Mouse (Mus musculus) heart, adult 8-10 months (tissue): ENCODE results near the gene Vwa7. TPM values are rescaled to one million over a fixed set of nuclear protein-coding genes. Genes with fewer than 3 reads are reported as not detected.
A peak's percentile ranks its signal among the peaks of the same experiment; 100 is the strongest.
"Not testable (repeated sequence)": the region's sequence is repeated elsewhere in the genome, so short reads cannot be mapped to it uniquely, and the experiment has no call there.

Source experiments
- DNase-seq: peaks from one replicate; pipeline ENCODE4 v3.0.0; 2022; ENCODE audit warnings: low spot score
- total RNA-seq, 4 experiments: library from RNA; stranded (reverse); gene quantifications; 2 replicates each; pipeline ENCODE4 v1.2.4; 2022

The Vwa7 gene
- total RNA-seq, 4 experiments from 2014 or later, result 12.0 to 18.5 (median 16.6) TPM

DNA sequence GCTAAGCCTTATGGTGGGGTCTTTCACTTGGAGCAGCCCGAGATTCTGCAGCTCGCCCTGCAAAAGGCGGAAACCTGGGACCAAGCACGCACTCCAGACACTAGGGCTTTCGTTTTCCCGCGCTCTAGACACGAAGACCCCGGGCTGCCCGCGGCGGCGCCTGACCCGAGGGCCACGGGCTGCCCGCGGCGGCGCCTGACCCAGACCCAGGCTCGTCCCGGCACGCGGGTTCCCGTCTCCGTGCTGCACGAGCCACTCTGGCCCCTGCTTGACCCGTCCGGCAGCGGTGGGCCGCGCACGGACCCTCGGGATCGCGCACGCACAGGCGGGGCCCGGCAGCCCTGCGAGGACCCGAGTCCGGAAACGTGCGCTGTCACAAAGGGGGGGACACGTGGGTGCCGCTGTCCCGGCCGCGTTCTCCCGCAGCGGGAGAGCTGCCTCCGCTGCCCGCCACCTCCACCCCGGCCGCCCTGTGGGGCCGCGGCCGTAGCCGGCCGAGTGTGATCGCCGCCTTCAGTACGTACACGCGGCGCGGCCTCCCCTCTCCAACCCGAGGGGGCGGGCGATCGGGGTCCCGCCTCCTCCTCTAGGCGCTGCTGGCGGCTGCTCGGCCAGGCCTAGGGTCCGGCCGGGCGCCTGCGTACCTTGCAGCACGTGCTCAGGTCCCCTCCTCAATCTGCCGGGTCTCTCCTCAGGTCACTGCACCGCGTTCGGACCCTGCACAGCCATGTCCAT is 15.5 kb upstream of the Vwa7 start, which contains the start of gene Vars:
TSS of gene Vars (plus strand) at position 271 of the 735 bp plus-strand sequence.
- DNase-seq, result peak; percentile 88

- no peak for DNase-seq
Observed at GRCm38 (mm10) chr17:35001452-35002152, 14.8 kb upstream of the Vwa7 start.

DNA sequence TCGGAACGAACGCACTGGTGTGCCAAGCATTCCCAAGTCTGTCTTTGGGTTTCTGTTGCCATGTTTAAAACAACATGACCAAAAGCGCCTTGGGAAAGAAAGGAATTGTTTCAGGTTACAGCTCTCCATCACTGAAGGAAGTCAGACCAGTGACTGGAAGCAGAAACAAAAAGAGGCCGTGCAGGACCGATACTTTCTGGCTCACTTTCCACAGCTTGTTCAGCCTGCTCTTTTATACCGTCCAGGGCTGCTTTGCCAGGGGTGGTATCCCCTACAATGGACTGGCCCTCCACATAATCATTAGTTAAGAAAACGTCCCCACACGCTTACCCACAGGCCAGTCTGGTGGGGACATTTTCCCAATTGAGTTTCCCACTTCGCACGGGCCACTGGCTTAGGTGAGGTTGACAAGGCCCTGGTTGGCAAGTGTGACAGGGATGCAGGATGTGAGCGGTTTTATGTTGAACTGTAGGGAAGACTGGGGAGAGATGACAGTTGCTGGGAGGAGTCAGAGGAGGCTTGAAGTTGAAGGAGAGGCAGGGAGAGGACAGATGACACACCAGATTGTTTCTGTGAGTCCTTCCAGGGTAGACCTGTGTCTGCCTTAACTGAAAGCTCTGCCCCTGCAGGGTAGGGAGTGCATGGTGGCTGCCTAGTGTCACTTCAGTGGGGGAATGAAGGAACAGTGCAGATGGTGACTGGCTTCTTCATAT is 14.1 kb upstream of the Vwa7 start:
- DNase-seq, result no peak

DNA sequence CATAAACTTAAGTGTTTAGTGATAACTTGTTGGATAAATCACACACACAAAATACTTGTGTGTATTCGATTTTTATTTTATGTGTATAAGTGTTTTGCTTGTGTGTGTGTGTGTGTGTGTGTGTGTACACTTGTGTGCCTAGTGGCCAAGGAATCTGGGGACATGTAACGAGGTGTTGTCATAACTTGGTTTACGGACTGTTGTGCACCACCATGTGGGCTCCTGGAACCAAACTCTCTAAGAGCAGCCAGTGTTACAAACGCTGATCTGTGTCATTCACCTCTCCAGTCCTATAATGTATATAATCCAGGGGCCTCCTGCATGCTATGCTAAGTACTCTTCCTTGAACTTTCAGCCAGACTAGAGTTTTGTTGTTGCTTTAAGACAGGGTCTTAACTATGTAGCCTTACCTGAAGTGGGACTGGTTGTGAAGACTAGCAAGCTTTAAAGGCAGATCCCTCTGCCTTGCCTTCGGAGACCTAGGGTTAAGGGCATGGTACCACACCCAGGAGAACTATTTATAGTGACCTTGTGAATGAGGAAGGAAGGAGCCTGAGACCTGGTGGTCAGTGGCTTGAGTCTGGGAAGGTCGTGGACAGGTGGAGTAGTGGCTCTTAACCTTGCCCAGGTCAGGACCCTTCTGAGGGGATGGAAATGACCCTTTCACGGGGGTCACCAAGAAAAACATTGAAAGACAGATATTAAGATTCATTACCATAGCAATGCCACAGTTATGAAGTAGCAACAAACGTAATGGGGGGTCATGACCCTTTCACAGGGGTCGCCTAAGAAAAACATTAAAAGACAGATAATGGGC is 13.1 kb upstream of the Vwa7 start:
- no peak for DNase-seq

GRCm38 (mm10) chr17:35004075-35004717 is 12.2 kb upstream of the Vwa7 start:
- DNase-seq, result no peak

DNA sequence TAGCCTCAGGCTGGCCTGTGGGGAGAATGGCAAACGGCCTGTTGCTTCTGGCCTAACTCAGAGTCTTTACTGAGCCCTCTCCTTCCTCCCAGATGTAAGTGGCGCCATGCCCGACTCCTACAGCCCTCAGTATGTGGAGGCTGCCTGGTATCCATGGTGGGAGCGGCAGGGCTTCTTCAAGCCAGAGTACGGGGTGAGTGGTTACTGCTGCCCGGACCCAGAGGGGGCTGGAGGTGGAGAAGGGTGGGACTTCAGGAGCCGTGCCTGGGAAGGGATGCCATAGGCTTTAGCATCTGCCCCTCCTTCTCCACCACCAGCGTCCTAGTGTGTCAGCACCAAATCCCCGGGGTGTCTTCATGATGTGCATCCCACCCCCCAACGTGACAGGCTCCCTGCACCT is 11.2 kb upstream of the Vwa7 start:
- DNase-seq, result no peak

DNA sequence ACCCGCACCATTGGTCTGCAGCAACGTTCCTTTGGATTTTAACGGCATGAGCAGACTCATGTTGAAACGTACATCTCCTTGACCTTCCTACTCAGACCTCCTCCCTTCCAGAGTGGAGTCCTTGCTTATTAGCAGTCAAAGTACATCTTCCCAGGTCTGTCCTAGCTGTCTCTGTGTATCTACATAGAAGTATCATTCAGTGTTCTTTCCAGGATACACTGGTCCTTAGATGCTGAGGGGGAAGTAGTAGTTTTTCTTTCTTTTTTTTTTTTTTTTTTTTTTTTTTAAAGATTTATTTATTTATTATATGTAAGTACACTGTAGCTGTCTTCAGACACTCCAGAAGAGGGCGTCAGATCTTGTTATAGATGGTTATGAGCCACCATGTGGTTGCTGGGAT is 10.5 kb upstream of the Vwa7 start:
- not testable (repeated sequence) for DNase-seq

GRCm38 (mm10) chr17:35007387-35007991 is 8.9 kb upstream of the Vwa7 start:
- DNase-seq, result no peak

GRCm38 (mm10) chr17:35009586-35009985 is 6.8 kb upstream of the Vwa7 start:
- no peak for DNase-seq

DNA sequence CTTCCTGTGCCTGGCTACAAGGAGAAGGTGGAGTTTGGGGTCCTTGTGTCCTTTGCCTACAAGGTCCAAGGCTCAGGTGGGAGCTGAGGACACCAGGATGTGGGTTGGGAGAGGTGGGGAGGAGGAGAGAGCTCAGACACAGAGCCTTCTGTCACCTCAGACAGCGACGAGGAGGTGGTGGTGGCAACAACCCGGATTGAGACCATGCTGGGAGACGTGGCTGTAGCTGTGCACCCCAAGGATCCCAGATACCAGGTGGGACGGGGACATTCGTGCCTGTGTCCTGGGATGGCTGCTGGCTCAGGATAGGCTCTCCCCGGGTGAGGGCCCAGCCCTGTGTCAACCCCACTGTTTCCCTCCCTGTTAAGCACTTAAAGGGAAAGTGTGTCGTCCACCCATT is 4.9 kb upstream of the Vwa7 start:
- no peak for DNase-seq

- DNase-seq, result no peak
Observed at GRCm38 (mm10) chr17:35012430-35012829, 3.9 kb upstream of the Vwa7 start.

DNA sequence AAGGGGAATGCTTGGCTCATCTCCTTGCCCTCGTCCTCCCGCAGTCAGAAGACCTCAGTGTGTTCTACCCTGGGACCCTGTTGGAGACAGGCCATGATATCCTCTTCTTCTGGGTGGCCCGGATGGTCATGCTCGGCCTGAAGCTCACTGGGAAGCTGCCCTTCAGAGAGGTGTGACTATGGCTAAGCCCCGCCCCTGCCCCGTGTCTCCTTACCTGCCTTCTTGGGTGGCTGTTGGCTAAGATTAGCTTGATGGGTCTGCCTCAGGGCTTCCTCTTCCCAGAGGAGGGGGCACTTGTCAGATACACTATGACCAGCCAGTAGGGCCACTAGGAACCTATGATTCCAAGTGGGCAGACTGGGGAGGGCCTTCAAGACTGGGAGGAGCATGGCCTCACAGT is 3.2 kb upstream of the Vwa7 start:
- no peak for DNase-seq

DNA sequence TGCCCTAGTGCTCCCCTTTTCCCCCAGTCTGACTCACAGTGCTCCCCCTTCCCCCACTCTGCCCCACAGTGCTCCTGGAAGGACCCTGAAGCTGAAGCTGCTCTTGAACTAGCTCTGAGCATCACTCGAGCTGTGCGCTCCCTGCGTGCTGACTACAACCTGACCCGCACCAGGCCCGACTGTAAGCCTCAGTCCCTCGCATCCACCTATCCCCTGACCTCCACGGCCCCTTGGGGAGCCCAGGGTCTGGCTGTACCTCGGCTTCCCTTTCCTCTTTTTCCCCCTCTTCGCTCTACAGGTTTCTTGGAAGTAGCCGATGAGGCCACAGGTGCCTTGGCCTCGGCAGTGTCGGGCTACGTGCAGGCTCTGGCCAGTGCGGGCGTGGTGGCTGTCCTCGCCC is 1.1 kb upstream of the Vwa7 start:
- DNase-seq, result no peak

GRCm38 (mm10) chr17:35016791-35017705 is 669 bp downstream of the Vwa7 start:
- no peak for DNase-seq

DNA sequence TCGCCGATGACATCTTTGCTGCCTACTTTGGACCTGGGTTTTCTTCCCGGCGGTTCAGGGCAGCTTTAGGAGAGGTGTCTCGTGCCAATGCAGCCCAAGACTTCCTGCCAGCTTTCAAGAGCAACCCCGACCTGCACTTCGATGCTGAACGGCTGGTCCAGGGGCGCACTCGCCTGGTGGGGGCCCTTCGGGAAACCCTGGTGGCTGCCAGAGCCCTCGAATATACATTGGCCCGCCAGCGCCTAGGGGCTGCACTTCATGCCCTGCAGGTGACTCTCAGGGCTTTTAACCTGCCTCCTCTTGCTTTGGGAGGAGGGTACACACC is 1.3 kb downstream of the Vwa7 start:
- no peak for DNase-seq

DNA sequence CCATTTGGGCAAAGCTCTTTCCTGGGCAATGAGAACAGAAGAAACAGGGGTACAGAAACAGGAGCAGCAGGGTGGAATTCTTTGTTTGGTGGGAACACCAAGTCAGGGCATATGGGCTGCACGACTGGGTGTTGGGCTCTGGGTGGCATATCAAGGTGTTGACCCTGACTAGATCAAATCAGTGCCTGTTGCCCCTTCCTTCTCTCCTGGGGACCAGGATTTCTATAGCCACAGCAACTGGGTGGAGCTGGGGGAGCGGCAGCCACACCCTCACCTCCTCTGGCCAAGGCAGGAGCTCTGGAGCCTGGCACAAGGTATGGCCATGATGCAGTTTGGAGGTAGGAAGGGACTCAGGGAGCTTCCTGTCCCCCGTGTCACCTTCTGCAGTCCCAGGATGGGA is 1.8 kb downstream of the Vwa7 start:
- DNase-seq, result no peak

DNA sequence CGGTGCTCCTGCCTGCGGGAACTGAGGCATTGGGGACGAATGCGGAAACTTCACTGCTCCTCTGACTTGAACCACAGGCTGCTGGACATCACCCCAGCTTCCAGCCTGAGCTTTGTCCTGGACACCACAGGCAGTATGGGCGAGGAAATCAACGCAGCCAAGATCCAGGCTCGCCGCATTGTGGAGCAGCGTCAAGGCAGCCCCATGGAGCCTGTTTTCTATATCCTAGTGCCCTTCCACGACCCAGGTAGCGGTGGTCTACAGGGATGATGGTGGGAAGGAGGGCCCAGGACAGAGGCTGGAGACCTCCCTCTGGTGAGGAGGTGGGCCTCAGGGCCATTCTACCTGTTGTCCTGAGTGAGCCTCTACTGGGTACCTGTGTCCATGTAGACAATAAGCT is 3.5 kb downstream of the Vwa7 start:
- DNase-seq, result no peak

- DNase-seq, result no peak
Observed at GRCm38 (mm10) chr17:35020551-35020950, 4.2 kb downstream of the Vwa7 start.

DNA sequence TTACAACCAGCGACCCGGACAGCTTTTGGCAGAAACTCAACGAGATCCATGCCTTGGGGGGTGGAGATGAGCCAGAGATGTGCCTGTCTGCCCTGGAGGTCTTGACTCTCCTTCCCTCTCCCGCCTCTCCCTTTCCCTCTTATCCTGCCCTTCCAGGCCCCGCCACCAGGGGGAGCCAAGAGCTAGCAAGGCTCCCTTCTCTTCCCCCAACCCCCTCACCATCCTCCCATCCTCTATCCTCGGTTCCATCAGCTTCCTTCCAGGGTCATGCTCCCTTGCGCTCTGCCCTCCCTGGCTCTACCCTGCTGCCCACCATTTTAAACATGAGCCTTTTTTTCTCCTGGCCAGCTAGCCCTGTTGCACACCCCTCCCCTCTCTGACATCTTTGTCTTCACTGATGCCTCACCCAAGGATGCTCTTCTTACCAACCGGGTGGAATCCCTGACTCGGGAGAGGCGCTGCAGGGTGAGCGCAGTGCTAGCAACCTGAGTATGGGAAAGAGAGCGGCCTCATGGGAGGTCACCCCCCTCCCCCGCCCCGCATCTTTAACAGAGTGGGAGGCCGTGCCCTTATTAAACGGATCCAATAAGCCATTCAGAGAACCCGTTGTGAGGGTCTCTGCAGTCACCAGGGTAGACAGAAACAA is 4.9 kb downstream of the Vwa7 start:
- DNase-seq, result peak; percentile 91
